Mouse (Mus musculus) 416B (cell line): ENCODE measurements at regions not wholly inside any gene's neighbourhood (a gene's known extent, or its start where the extent isn't known, plus 50 kb on each side); places are given as distances from the start of the nearest gene placed in this dataset.

Experiments used
- DNase-seq: peaks from one replicate; pipeline ENCODE4 v3.0.0; 2011; ENCODE audit warnings: low read depth

DNA sequence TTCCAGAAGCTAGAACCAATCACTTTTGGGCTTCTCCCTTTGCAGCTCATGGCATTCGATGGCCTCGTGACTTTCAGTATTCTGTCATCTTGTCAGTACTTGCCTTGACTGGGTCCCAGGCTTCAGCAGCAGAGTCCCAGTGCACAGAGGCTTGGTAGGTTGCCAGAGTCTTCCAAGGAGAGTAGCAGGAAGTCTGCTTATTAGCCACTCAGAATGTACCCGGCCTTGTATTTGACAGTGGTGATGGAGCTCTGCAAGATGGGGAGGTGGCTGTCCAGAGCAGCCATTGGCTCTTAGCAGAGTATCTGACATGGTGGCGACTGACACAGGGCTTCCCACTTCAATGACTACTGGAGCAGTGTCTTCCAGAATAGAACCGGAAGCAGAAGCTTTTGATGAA lies 293.3 kb upstream of the Cdh5 start:
- DNase-seq = no peak

DNA sequence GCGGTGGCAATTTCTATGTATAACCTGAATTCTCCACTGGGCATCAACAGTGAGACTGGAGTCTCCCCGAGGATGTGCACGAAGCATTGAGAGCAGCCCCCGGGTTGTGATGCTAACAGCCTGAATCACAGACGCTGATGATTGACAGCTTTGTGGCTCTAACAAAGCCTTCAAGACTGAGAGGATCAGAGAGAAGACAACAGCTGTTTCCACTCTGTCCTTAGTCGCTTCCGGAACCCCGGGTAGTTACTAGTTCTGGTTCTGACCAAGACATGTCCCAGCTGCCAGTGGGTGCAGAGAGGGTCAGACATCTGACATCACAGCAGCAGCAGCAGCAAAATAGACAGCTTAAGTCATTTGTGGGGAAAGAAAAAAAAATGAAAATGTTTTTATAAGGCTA lies 292.8 kb upstream of the Cdh5 start:
- DNase-seq = no peak

DNA sequence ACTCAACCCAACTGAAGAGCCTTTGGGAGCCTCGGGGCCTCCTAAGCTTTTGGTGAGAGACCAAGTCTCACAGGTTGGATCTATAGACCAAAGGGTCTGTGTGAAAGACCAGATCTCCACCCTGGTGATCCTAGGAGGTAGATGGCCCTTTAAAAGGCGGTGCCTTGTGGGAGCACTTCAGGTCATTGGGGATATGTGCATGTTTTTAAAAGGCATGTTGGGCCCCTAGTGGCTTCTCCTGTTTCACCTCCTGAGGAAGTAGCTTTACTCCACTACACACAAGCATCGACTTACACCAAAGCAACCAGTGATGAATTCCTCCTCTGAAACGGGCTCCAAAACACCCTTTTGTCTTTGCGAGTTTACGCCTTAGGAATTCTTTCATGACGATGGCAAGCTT lies 292.3 kb upstream of the Cdh5 start:
- no peak for DNase-seq

DNA sequence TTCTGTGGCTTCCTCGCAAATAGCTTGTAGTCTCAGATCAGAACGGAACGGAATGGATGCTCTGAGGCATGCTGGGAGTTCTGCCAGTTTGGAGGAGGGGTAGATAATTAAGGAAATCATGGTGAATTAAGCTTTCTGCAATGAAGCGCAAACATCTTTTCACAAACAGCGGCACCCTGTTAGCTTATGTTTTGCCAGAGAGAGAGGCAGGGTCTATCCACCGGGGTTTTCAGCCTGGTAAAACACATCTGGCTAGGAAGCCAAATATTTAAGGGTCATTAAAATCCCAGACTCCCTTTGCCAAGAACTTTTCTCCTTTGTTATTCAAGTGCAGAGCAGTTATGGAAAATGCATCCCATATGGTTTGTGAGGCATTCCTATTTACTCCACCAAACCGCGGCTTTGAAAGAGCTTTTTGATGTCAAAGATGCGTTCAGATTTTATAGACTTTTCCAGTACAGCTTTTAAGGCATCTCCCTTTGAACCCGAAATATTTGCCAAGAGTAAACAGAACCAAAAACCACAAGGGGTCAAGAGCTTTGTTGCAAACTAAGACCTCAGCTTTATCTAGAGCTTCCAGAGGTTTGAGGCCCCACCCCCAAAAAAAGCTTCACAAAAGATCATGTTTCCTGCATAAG lies 287.4 kb upstream of the Cdh5 start:
- no peak for DNase-seq

DNA sequence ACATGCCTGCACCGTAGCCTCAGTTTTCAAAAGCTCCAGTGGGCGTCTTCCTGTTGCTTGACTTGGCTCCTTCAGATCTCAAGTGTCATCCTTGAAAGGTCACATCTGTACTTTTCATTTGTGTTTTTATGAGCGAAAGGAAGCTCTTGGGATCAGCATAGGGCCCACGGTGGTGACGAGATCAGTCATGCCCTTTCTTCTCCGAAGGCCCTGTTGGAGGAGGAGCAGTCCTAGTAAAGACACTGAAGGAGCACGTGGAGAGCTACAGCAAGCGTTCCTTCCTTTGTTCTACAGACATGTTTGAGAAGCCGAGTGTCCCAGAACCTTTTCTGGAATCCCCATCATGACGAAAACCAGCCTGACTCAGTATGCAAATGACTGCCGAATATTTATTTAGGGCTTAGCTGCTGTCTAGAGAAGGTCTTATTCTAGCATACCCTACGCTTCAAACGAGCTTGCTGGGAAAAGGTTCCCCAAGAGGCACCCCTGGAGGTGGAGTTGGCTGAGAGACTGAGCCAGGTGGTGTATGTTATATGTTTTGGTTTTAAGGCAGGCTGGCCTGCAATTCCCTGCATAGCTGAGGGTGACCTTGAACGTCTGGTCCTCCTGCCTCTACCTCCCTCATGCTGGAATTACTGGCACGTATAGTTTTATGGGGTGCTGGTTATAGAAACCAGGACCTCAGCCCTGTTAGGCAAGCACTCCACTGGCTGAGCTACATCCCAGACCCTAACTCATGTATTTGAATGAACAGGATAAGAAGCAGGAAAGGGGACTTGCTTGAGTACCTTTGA lies 285.1 kb upstream of the Cdh5 start:
- no peak for DNase-seq

DNA sequence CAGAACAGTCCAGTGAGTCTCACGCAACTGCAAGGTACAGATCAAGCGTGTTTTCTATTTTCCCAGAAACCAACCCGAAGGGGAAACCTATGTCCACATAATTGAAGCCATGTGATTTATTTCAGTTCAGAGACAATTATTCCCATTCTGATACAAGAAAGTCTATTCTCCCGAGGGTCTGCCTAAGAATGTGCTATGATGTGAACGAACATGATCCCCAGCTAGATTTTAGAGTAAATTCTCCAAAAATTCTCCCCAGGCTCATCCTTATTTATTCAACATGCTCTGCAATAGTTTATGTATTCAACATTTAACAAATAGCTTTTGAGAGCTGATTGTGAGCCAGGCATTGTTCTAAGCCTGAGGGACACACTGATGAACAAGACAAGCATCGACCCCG lies 277.9 kb upstream of the Cdh5 start:
- no peak for DNase-seq

DNA sequence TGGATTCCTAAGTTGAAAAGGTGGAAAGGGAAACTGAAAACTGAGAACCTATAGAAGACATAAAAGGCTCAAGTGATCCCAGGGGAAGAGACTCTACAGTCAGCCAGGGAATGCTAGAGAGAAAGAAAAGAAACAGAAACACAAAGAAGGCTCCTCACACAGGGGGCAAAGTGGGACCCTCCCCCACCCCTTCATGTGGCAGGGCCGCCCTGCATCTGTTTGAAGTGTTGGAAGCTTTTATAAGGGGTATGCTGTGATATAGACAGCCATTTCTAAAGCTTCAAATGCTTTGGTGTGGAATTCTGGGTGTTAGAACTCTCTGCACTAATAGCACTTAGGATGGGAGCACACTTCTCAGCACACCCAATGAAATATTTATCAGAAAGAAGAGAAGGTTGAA lies 276.7 kb upstream of the Cdh5 start:
- no peak for DNase-seq

DNA sequence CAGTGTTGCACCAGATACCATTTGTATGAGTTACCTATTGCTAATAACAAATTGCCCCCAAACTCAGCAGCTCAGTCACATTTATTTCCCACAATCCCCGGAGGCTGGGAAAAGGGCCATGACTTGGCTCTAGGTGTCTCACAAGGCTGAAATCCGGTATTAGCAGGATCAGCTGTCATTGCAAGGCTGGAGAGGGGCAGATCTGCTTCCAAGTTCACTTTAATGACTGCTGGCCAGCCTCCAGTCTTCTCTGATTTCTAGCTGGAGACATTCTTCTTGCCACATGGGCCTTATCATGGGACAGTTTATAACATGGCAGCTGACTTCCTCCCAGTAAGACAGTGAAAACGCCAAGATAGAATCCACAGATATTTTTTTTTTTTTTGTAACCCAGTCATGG lies 276.1 kb upstream of the Cdh5 start:
- no peak for DNase-seq

DNA sequence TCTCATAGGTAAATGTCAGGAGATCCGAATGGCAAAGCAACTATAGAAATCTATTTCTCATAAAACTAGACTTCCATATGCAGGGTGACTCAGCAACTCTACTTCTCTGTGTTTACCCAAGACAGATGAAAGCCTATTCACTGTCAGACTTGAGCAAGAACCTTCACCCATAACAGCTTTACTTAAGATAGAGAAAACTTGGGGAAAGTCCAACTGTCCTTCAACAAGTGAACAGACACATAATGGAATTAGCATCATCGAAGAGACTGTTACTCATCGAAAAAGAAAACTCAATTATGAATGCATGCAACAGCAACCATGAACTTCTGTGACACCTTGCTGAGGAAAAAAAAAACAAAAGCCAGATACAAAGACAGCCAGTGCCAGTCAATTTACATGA lies 271.0 kb upstream of the Cdh5 start:
- DNase-seq = no peak

DNA sequence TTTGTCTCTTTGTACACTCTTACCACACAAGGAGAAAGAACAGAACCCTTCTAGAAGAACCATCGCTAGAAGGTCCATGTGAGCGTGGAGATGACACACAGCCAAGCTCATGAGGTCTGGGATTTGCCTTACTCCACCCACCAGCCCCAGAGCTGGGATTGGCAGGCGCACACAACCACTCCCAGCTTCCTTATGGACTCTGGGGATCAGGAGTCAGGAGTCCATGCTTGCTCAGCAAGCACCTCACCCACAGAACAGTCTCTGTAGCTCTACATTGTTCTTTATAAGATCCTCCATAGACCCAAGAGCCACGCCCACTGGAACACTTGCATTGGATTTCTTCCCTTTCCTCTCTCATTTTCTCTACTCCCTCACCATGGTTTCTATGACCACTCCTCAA lies 261.4 kb upstream of the Cdh5 start:
- DNase-seq = no peak

DNA sequence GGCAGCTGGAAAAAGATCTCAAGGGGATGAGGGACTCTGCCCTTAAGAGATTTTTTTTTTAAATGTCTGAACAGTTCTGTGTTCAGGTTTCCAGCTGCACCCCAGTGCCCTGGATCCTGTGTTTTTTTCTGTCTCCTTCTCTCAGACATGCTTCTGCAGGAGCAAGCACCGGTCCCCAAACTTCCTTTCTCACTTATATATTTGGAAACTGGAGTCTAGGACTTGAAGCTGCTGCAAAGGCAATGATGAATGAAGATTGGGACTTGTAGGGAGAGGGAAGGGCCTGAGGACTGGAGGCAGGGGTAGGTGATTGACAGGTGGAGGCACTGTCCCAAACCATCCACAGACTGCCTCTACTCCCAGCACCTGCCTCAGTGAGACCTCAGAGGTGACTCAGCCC lies 255.5 kb upstream of the Cdh5 start:
- no peak for DNase-seq

DNA sequence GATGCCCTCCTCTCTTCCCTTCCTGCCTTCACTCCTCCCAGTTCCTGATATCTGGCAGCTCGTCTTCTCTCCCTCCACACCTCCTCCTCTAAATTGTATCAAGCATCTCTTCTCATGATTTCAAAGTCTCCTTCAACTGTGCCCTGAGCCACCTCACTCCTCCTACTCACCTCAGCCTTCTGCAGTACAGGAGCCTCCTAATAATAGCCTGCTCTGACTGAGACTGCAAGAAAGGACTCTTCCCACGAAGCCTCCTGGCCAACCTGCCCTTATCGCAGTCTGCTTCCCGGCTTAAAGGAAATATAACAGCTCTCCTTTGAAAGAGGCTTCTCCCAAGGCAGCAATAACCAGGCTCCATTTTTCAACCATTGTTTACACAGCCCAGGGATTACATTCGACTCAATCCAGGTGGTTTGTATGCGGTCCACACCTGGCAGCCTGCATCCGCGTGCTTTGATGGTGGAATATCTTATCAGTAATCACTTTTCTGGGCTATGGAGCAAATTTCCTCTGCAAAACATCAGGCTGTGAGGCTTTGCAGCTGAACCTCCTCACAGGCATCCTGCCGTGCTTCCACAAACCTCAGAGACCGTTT lies 254.9 kb upstream of the Cdh5 start:
- DNase-seq = no peak

DNA sequence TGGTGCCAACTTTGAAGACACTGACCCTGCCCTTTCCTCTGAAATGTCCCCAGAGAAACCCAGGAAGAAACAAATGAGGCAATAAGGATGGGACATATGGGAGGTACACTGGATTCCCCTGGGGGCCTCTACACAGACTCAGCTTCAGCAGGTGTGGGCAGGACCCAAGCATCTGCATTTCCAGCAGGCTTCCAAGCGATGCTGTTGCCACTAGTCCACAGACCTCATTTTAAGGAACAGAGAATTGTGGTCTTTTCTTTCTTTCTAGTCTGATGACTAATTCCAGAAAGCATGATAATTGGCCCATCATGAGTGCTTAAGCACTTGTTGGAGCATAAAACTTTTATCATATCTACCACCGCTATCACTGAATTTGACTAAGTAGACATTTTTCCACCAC lies 251.6 kb upstream of the Cdh5 start:
- DNase-seq = no peak

DNA sequence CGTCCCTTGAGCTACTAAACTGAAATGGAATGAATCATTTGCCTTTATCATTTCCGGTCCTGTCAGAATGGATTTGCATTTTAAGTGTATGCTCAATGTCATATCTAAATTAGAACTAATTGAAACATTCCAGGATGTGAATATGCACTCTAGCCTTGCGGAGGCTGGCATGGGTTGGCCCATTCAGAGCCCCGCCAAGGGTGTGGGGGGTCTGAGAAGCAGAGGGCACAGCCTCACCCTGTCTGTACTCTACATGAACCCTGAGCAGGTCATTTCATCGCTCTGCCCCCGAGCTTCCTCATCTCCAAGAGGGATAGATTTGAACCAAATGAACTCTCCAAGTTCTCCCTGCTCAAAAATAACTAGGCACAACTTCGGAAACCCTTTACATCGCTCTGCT lies 250.1 kb upstream of the Cdh5 start:
- no peak for DNase-seq

DNA sequence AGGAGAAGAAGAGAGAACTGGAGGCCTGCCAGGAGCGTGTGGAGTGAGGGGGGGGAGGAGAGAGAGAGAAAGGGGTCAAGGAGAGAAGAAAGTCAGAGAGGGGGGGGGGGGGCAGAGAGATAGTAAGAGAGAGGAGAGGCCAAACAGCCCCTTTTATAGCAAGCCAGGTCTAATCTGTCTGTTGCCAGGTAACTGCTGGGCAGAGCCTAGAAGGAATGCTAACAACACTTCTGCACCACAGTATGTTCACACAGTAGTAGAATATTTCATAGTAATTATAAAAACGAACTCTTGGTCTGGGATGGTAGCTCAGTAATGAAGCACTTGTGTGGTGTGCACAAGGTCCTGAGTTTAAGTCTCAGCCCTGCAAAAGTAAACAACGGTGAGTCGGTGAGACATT lies 248.4 kb upstream of the Cdh5 start:
- DNase-seq = no peak

DNA sequence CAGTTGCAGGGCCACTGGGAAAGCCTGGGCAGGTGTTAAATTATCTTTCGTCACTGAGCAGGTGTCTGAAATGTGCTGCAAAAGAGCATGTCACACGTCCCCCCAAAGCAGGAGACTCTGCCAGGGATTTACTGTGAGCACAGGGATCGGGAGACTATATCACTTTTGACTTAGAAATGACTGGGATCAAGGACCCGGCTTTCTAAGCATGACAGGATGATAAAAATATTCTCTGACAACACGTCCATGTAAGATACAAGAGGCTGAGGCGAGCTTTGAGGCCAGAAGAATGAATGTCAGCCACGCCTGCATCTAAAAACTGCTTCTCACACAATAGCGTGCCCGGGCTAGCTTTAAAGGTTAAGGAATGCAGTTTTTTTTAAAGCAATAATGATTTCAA lies 246.1 kb upstream of the Cdh5 start:
- no peak for DNase-seq

DNA sequence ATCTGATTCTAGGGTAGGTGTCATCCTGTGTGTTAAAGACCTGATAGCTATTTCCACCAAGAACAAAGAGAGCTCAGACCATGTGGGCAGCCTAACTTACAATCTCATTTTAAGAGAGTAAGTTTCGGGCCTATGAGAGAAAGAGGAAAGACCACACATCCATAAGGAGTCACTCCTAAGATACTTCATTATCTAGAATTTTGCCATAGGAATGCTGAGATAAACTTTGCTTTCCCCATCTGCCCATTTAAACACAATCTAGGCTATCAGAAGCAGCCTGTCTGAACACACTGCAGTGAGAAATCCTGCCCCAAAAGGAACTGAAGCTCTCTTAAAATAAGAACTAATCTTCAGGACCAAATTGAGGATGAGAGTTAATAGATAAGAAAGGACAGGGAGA lies 242.3 kb upstream of the Cdh5 start:
- no peak for DNase-seq

DNA sequence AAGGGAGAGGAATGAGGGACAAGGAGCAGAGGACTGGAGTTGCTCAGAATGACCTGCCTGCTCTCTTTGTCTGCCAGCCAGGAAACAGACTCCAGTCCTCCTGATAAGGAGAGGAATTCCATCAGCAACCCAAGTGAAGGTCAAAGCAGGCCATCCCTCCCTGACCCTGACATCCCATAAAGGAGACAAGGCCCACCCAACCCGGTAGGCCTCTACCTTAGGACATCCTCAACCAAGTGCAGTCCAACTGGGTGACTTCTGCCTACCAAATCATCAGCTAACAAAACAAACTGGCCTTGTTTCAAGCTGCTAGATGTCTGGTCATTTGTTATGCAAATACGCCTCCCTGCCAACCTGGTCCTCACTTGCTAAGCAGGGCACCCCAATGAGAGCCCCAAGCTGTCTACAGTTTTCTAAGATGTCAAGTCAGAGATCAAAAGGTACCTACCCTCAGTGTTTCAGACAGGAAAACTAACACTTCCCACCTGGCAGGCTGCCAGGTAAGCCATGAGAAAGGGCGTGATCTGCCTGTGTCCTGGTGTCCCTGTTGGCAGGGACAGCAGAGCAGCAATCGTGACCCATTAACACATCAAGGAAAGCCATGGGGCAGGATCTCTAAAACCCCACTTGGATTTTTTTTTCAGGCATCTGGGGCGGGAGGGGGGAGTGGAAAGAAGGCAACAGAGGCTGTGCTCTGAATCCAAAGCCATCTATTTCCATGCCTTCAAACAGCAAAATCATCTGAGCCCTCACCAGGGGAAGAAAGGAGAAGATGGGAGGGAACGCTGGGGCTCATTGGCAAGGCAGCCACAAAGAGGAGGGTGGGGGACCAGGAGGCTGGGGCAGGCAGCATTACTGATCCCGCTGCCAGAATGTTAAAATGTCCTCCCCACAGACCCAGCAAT lies 227.6 kb upstream of the Cdh5 start:
- no peak for DNase-seq

DNA sequence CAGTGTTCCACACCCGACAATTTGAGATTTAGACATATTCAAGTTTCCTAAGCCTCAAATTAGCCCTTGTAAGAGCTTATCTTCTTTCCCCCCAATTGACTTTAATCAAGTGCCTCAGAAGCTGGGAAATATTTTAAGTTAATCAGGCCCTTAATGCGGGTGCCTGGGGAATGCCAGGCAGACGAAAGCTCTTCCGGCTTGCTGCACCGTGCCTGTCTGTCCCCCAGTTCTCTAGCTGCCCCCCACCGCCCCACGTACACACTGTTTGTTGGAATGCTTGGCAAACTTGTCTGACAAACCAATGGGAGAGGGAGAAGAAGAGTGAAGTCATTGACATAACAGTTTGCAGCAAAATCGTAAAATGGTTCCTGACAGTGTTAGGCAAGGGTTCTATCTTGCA lies 226.9 kb upstream of the Cdh5 start:
- DNase-seq = no peak

DNA sequence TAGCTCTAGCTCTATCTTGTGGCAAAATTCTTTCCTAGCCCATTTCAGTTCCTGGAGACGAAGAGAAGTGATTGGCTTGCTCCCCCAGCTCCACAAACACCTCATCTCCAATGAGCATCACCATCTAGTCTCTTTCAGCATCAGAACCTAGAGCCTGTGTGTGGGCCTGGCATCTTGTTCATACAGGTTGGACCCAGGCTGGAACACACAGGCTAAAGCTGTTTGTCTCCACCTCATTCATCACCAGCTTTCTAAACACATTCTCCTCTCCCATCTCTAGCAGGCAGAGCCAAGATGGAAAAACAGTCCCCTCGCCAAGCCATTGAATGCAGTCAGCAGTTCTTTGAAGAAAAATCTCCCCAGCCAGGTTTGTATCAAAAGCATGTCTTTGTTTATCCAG lies 221.9 kb upstream of the Cdh5 start:
- DNase-seq = no peak

DNA sequence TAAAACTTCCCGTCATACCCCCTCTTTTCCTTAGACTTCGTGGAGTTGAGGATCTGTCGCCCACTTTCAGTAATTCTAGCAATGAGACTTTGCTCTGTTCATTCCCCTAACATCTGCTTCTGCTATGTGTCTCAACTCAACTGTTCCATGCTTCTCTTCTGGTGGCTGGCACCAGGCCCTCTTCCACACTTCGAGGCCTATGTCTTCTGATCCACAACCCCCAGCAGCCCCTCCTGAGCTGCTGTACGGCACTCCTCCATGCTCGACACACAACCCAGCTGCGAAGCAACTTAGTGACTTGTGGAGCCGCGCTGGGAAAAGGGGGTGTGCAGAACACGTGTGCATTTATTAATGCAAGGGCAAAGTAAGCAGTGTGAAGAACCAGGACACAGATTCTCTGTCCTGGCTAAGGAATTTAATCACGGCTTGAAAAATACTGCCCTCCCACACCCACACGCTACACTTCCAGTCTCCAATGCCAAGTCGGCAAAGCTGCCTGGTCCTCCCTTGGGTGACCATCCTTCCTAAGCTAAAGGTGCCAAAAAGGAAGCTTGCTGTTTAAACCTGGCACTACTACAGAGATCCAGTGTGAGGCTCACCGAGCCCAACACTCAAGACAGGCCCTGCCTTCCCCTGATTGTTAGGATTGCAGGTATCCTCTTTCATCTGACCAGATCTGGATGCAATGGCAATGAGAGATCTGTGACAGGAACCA lies 220.8 kb upstream of the Cdh5 start:
- no peak for DNase-seq

DNA sequence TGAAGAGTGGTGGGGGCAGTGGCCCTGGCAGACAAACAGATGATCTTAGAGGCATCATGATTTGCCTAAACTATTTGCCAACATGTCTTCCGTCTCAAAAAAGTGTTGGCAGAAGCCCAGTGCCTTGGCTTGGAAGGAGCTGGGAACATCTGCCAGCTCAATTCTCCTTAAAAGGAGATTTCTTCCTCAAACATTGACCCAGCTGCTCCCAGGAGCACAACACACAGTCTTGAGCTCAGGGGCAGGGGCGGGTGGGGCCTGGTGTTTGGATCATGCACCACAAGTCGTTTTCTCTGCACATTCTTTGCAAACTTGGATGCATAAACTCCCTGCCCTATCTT lies 220.3 kb upstream of the Cdh5 start:
- DNase-seq = no peak
